10 mouse cellular contexts compared by ENCODE assay signal in the genomic region with DNA sequence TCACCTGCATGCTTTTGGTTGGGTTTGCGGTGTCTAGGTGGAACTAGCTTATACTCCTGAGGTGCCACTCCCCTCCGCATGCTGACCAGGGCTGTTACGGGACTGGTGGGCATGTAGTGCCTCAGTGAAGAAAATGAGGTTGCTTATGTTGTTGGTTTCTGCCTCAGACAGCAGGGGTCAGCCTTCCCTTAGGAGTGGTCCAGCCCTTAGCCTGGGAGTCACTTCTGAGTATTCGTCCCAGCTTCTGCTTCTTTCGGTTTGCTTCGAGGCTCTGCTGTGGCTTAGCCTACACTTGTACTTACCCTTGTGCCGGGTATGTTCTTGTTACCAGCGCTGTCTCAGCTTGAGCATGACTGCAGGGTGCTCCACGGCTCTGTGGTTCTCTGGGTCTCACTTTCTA. TPM values are rescaled to one million over a fixed set of nuclear protein-coding genes. Genes with fewer than 3 reads are reported as not detected.
DNase-seq lines count a peak whose midpoint lies in the region; ATAC-seq and TF ChIP-seq lines count a peak whose summit lies in the region.
"Had no signal": no experiment of that assay in that cellular context is flagged by ENCODE, and none has a peak within 500 bp of the region (broad histone marks: within the 10 kb centered on the region; RNA-seq: fewer than 3 reads in every experiment).

No protein-coding gene starts in this region.

- intact Hi-C loops in left cerebral cortex, adult 2 months (cut with DNase I), result loop anchor here (1.0 to 10.0 kb wide), 4 partner anchors 155 to 1297 kb away; no protein-coding TSS in a partner anchor

- no peak overlapping the region for H3K9ac ChIP-seq in hindbrain, embryonic 11.5 days (ENCODE audit: low read depth, low read length)
- H3K9ac ChIP-seq in neural tube, embryonic 12.5 days, result no peak overlapping the region
- H3K9ac ChIP-seq: embryonic facial prominence, embryonic 13.5 days had no signal

- peak; percentile 54 to 62 for DNase-seq in left cerebral cortex, adult 2 months (ENCODE audit: extremely low spot score in 1 of 2, low spot score in 2 of 2)
- no peak for DNase-seq in left cerebral cortex, adult 11 months (ENCODE audit: low spot score)
- DNase-seq in MN1 (ENCODE audit: low spot score), result peak; percentile 37
- DNase-seq in embryo, embryonic 10 days (ENCODE audit: low spot score), result peak; percentile 73
- DNase-seq in hindbrain, embryonic 11.5 days (ENCODE audit: low spot score), result peak; percentile 58
- DNase-seq in limb, embryonic 10.5 days (ENCODE audit: low spot score), result peak; percentile 41

- no peak overlapping the region for H3K4me2 ChIP-seq in hindbrain, embryonic 11.5 days (replicated peaks; ENCODE audit: low read depth, low read length)
- no peak overlapping the region for H3K4me2 ChIP-seq in neural tube, embryonic 12.5 days (replicated peaks)
- H3K4me2 ChIP-seq: embryonic facial prominence, embryonic 13.5 days had no signal

- TF ChIP-seq CTCF in left cerebral cortex, adult 2 months (IDR thresholded peaks at IDR 0.05), result peak; percentile 68

- no peak overlapping the region for H3K4me3 ChIP-seq in left cerebral cortex, adult 2 months
- H3K4me3 ChIP-seq in hindbrain, embryonic 11.5 days (ENCODE audit: low read depth, low read length), result no peak overlapping the region
- no peak overlapping the region for H3K4me3 ChIP-seq in limb, embryonic 10.5 days
- no peak overlapping the region for H3K4me3 ChIP-seq in neural tube, embryonic 12.5 days
- H3K4me3 ChIP-seq: embryonic facial prominence, embryonic 13.5 days had no signal

- H3K27ac ChIP-seq in left cerebral cortex, adult 2 months, result no peak overlapping the region
- H3K27ac ChIP-seq in hindbrain, embryonic 11.5 days (ENCODE audit: low read depth, low read length), result no peak overlapping the region
- no peak overlapping the region for H3K27ac ChIP-seq in limb, embryonic 10.5 days
- no peak overlapping the region for H3K27ac ChIP-seq in neural tube, embryonic 12.5 days
- H3K27ac ChIP-seq: embryonic facial prominence, embryonic 13.5 days; macrophage had no signal

- 0 out of 2 replicates have a peak, but pooled peaks have one; percentile 14 for ATAC-seq in hindbrain, embryonic 11.5 days (ENCODE audit: low FRiP score)
- ATAC-seq in neural tube, embryonic 12.5 days (ENCODE audit: low FRiP score, low read depth), result 0 out of 2 replicates have a peak, but pooled peaks have one; percentile 33
- no peak for ATAC-seq in erythroid progenitor cell, adult 5-6 weeks (replicated peaks; ENCODE audit: low FRiP score, poor library complexity, severe bottlenecking)

- H3K4me1 ChIP-seq in hindbrain, embryonic 11.5 days (replicated peaks; ENCODE audit: control insufficient read depth, insufficient read depth, low read length), result no peaks in the 10 kb centered on the region
- H3K4me1 ChIP-seq in limb, embryonic 10.5 days, result 0 out of 2 replicates have a peak, but pooled peaks cover 4% of the 10 kb centered on the region
- peaks cover 6% of the 10 kb centered on the region for H3K4me1 ChIP-seq in neural tube, embryonic 12.5 days

- H3K9me3 ChIP-seq in hindbrain, embryonic 11.5 days (ENCODE audit: control insufficient read depth, low read length), result no peaks in the 10 kb centered on the region
- H3K9me3 ChIP-seq in limb, embryonic 10.5 days (replicated peaks), result no peaks in the 10 kb centered on the region
- H3K9me3 ChIP-seq in neural tube, embryonic 12.5 days, result no peaks in the 10 kb centered on the region
- H3K9me3 ChIP-seq: embryonic facial prominence, embryonic 13.5 days had no signal

- 71% methylated on average over 9 of the region's 9 CpGs for WGBS in hindbrain, embryonic 11.5 days
- WGBS in limb, embryonic 10.5 days, result 79% methylated on average over 9 of the region's 9 CpGs
- WGBS in neural tube, embryonic 12.5 days, result 69% methylated on average over 9 of the region's 9 CpGs

- H3K27me3 ChIP-seq in hindbrain, embryonic 11.5 days (ENCODE audit: control insufficient read depth, insufficient read depth, low read length), result no peaks in the 10 kb centered on the region
- H3K27me3 ChIP-seq in limb, embryonic 10.5 days (ENCODE audit: low read depth, poor library complexity, severe bottlenecking), result no peaks in the 10 kb centered on the region
- H3K27me3 ChIP-seq in neural tube, embryonic 12.5 days (replicated peaks), result no peaks in the 10 kb centered on the region
- H3K27me3 ChIP-seq: embryonic facial prominence, embryonic 13.5 days had no signal

- H3K36me3 ChIP-seq in hindbrain, embryonic 11.5 days (ENCODE audit: control insufficient read depth, insufficient read depth, low read length), result no peaks in the 10 kb centered on the region
- H3K36me3 ChIP-seq in limb, embryonic 10.5 days, result peaks cover 5% of the 10 kb centered on the region; the same call in 1 of the 2 replicates
- H3K36me3 ChIP-seq in neural tube, embryonic 12.5 days, result peaks cover 2% of the 10 kb centered on the region; the same call in 1 of the 2 replicates

RNA-seq across cellular contexts. Expression of gene Tbc1d22a, which starts 36.0 kb away (rescaled TPM):
- 10 to 100 TPM; 32.8 to 34.3 TPM for total RNA-seq in left cerebral cortex, adult 2 months (2021)
- polyA plus RNA-seq in hindbrain, embryonic 11.5 days (2014; fragmentation: Nextera tagmentation; extraction: Ambion mirVana), result 7.3 and 8.3 TPM in 2 replicates
- polyA plus RNA-seq in limb, embryonic 10.5 days (2016; fragmentation: Nextera tagmentation; extraction: Ambion mirVana), result 11.2 and 12.0 TPM in 2 replicates
- 12.6 and 13.6 TPM in 2 replicates for polyA plus RNA-seq in neural tube, embryonic 12.5 days (2016; fragmentation: Nextera tagmentation; extraction: Ambion mirVana)
- total RNA-seq in erythroid progenitor cell, adult 5-6 weeks (2015; ENCODE audit: low replicate concordance), result 7.6 and 9.2 TPM in 2 replicates
- 8.2 and 12.9 TPM in 2 replicates for total RNA-seq in erythroid progenitor cell, adult 5-6 weeks (2017; ENCODE audit: low replicate concordance)
